Mouse (Mus musculus) neural tube, embryonic 14.5 days (tissue): Measurements from ENCODE around the gene Kti12. TPM values are rescaled to one million over a fixed set of nuclear protein-coding genes. Genes with fewer than 3 reads are reported as not detected.

ENCODE experiments used
- ATAC-seq: fragments of 200-750 bp; cut with Nextera tagmentation; 2 replicates; pipeline ENCODE4 v1.8.0; 2017; ENCODE audit warnings: low read depth, mild to moderate bottlenecking, moderate TSS enrichment, moderate library complexity
- H3K27ac ChIP-seq: fragments of 300-500 bp; sonication (generic); 2 replicates; pipeline ENCODE4 v1.5.1; 2014; ENCODE audit warnings: low read depth, mild to moderate bottlenecking, control low read depth, low read length, moderate library complexity, mixed read lengths
- H3K27me3 ChIP-seq: fragments of 300-500 bp; sonication (generic); 2 replicates; pipeline ENCODE4 v1.6.1; 2014; ENCODE audit warnings: low read length; ENCODE audit not compliant: control insufficient read depth, insufficient read depth
- H3K36me3 ChIP-seq: fragments of 300-500 bp; sonication (generic); 2 replicates; pipeline ENCODE4 v1.6.1; 2014; ENCODE audit warnings: low read length, mixed read lengths; ENCODE audit not compliant: control insufficient read depth, insufficient read depth
- H3K4me1 ChIP-seq: fragments of 300-500 bp; sonication (generic); 2 replicates; pipeline ENCODE4 v1.6.1; 2014; ENCODE audit warnings: low read length; ENCODE audit not compliant: control insufficient read depth, insufficient read depth
- H3K4me2 ChIP-seq: fragments of 300-500 bp; sonication (generic); 2 replicates; pipeline ENCODE4 v1.6.1; 2014; ENCODE audit warnings: mild to moderate bottlenecking, low read depth, low read length, control low read depth
- H3K4me3 ChIP-seq: fragments of 300-500 bp; sonication (generic); 2 replicates; pipeline ENCODE4 v1.5.1; 2014; ENCODE audit warnings: low read depth, low read length, control low read depth, mixed read lengths
- H3K9ac ChIP-seq: fragments of 300-500 bp; sonication (generic); replicated peaks from 2 replicates; pipeline ENCODE4 v1.6.1; 2014; ENCODE audit warnings: low read depth, mild to moderate bottlenecking, control low read depth, low read length, mixed read lengths
- H3K9me3 ChIP-seq: fragments of 300-500 bp; sonication (generic); 2 replicates; pipeline ENCODE4 v1.6.1; 2016; ENCODE audit warnings: low read length; ENCODE audit not compliant: control insufficient read depth
- WGBS: fragments of 180-500 bp; shearing (Covaris S2); extraction: QIAGEN DNeasy Blood & Tissue Kit; methylation state at CpG from one replicate; pipeline ENCODE4 v1.1.7; 2014; 5-methylcytosine and 5-hydroxymethylcytosine counted together
- polyA plus RNA-seq: library from polyadenylated mRNA; unstranded; fragments of >200 nt; fragmentation: Nextera tagmentation; extraction: Ambion mirVana; gene quantifications from 2 replicates; pipeline ENCODE4 v1.2.1, GENCODE M21; 2014

Gene Kti12
- polyA plus RNA-seq, result 24.7 and 27.8 TPM in 2 replicates

DNA sequence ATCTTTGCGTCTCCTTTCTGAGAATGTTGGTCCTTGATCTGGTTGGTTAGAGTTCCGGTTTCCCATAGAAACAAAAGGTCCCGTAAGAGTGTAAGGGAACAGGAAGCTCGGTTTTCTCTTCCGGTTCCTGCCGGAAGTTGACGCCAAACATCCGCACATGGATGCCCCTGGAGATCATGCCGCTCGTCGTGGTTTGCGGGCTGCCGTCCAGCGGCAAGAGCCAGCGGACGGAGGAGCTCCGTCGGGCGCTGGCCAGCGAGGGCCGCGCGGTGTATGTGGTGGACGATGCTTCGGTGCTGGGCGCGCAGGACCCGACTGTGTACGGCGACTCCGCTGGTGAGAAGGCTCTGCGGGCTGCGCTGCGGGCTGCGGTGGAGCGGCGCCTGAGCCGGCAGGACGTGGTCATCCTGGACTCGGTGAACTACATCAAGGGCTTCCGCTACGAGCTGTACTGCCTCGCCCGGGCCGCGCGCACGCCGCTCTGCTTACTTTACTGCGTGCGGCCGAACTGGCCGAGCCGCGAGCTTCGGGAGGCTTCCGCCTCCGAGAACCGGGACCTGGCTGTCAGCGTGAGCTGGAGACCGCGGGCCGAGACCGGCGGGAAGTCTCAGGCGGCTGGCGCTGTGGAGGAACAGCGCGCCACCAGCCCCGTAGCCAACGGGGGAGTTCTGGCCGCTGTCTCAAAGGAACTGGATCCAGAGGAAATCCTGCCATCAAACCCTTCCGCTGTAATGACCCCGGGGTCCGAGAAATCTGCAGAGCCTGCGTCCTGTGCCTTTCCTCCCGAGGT is at the start of gene Kti12:
Gene Kti12 (plus strand): TSS at position 71 of the 790 bp plus-strand sequence.
- peak within 1 kb of the TSS; percentile 86 for H3K4me3 ChIP-seq
- no peaks in the 10 kb centered on the region for H3K9me3 ChIP-seq
- H3K4me1 ChIP-seq, result peaks cover 20% of the 10 kb centered on the region
- H3K27me3 ChIP-seq, result no peaks in the 10 kb centered on the region
- H3K4me2 ChIP-seq, result peak within 1 kb of the TSS; percentile 96
- WGBS, result under 1% methylated on average over 77 of the region's 77 CpGs
- no peaks in the 10 kb centered on the region for H3K36me3 ChIP-seq
- H3K27ac ChIP-seq, result peak within 1 kb of the TSS; percentile 78
- peak; percentile 91 for ATAC-seq
- peak within 1 kb of the TSS; percentile 74 for H3K9ac ChIP-seq

GRCm38 (mm10) chr4:108798083-108798830 is 49.3 kb upstream of the Kti12 start:
- H3K27ac ChIP-seq, result no peak overlapping the region
- 62% methylated on average over 2 of the region's 2 CpGs for WGBS
- H3K4me2 ChIP-seq, result no peak overlapping the region
- H3K27me3 ChIP-seq, result no peaks in the 10 kb centered on the region
- no peaks in the 10 kb centered on the region for H3K9me3 ChIP-seq
- no peaks in the 10 kb centered on the region for H3K4me1 ChIP-seq
- H3K9ac ChIP-seq, result no peak overlapping the region
- no peak; the same call in 1 of the 2 replicates for ATAC-seq
- no peaks in the 10 kb centered on the region for H3K36me3 ChIP-seq
- no peak overlapping the region for H3K4me3 ChIP-seq

GRCm38 (mm10) chr4:108803535-108803934 is 44.0 kb upstream of the Kti12 start:
- no peaks in the 10 kb centered on the region for H3K36me3 ChIP-seq
- 84% methylated on average over 2 of the region's 2 CpGs for WGBS
- no peak overlapping the region for H3K9ac ChIP-seq
- H3K4me1 ChIP-seq, result no peaks in the 10 kb centered on the region
- no peak overlapping the region for H3K4me3 ChIP-seq
- no peak overlapping the region for H3K4me2 ChIP-seq
- no peak overlapping the region for H3K27ac ChIP-seq
- no peaks in the 10 kb centered on the region for H3K9me3 ChIP-seq
- ATAC-seq, result no peak
- H3K27me3 ChIP-seq, result no peaks in the 10 kb centered on the region

GRCm38 (mm10) chr4:108811142-108811541 is 36.4 kb upstream of the Kti12 start:
- Histone ChIP-seq H3K27me3 (no peaks in the 10 kb centered on the region), H3K9ac (no peak overlapping the region), H3K36me3 (peaks cover 6% of the 10 kb centered on the region; the same call in 1 of the 2 replicates), H3K4me2 (no peak overlapping the region), H3K27ac (no peak overlapping the region), H3K4me1 (no peaks in the 10 kb centered on the region), H3K9me3 (no peaks in the 10 kb centered on the region), H3K4me3 (no peak overlapping the region)
- no peak for ATAC-seq
- 70% methylated on average over 4 of the region's 4 CpGs for WGBS

DNA sequence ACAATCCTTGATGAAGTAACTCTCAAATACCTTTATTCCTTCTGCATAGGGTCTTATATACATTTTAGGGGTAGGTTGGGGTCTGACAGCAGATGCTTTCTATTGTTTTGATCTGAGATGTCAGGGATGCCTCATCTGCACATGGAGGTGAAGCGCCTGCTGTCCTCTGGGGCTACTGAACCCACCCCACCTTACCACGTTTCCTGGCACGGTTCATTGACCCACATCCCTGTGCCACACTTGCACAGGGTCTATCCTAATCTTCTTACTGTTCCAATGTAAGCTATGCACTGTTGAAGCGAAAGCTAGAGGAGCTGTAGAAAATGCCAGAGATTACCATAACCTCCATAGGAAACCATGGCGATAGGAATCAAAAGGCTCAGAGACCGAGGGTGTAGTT is 36.0 kb upstream of the Kti12 start:
- no peak overlapping the region for H3K4me3 ChIP-seq
- no peaks in the 10 kb centered on the region for H3K27me3 ChIP-seq
- H3K9me3 ChIP-seq, result no peaks in the 10 kb centered on the region
- H3K27ac ChIP-seq, result no peak overlapping the region
- WGBS, result 68% methylated on average over 6 of the region's 6 CpGs
- H3K9ac ChIP-seq, result no peak overlapping the region
- peaks cover 6% of the 10 kb centered on the region; the same call in 1 of the 2 replicates for H3K36me3 ChIP-seq
- H3K4me2 ChIP-seq, result no peak overlapping the region
- no peak for ATAC-seq
- H3K4me1 ChIP-seq, result no peaks in the 10 kb centered on the region

- Histone ChIP-seq H3K36me3 (peaks cover 40% of the 10 kb centered on the region), H3K4me2 (no peak overlapping the region), H3K9me3 (no peaks in the 10 kb centered on the region), H3K4me1 (no peaks in the 10 kb centered on the region), H3K27me3 (no peaks in the 10 kb centered on the region), H3K4me3 (no peak overlapping the region), H3K27ac (no peak overlapping the region), H3K9ac (no peak overlapping the region)
- WGBS, result 95% methylated on average over 3 of the region's 3 CpGs
- no peak for ATAC-seq
These were observed 21.9 kb upstream of the Kti12 start for GRCm38 (mm10) chr4:108825677-108826076.

GRCm38 (mm10) chr4:108826096-108826495 is 21.5 kb upstream of the Kti12 start:
- Histone ChIP-seq H3K4me2 (no peak overlapping the region), H3K9me3 (no peaks in the 10 kb centered on the region), H3K4me3 (no peak overlapping the region), H3K36me3 (peaks cover 37% of the 10 kb centered on the region), H3K27ac (no peak overlapping the region), H3K9ac (no peak overlapping the region), H3K27me3 (no peaks in the 10 kb centered on the region), H3K4me1 (peaks cover 4% of the 10 kb centered on the region)
- no peak for ATAC-seq
- 95% methylated on average over 1 of the region's 1 CpGs for WGBS

- peaks cover 32% of the 10 kb centered on the region for H3K36me3 ChIP-seq
- no peak for ATAC-seq
- H3K27me3 ChIP-seq, result no peaks in the 10 kb centered on the region
- no peak overlapping the region for H3K4me2 ChIP-seq
- H3K9me3 ChIP-seq, result no peaks in the 10 kb centered on the region
- no peak overlapping the region for H3K27ac ChIP-seq
- H3K9ac ChIP-seq, result no peak overlapping the region
- peaks cover 8% of the 10 kb centered on the region for H3K4me1 ChIP-seq
- WGBS, result 97% methylated on average over 2 of the region's 2 CpGs
- no peak overlapping the region for H3K4me3 ChIP-seq
These were observed 20.9 kb upstream of the Kti12 start for GRCm38 (mm10) chr4:108826643-108827042.

DNA sequence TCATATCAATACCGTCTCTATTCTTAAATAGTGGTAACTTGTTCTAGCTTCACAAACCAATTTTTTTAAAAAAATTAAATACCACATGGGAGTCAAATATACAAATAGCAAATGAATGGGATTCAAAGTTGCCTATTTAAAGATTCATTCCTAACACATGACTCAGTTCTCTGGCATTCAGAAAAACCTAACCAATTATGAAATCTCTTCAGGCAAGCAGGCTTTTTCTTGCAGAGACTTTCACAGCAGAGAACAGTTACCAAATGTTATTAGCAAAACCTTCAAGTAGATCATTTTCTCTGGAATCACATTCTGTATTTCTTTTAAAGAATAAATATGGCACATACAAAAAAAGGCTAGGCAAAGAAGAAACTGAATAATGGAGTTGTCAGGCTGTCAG is 16.9 kb upstream of the Kti12 start:
- Histone ChIP-seq H3K27ac (no peak overlapping the region), H3K9ac (no peak overlapping the region), H3K4me1 (peaks cover 21% of the 10 kb centered on the region), H3K4me3 (no peak overlapping the region), H3K4me2 (no peak overlapping the region), H3K36me3 (peaks cover 11% of the 10 kb centered on the region), H3K27me3 (no peaks in the 10 kb centered on the region), H3K9me3 (no peaks in the 10 kb centered on the region)
- ATAC-seq, result no peak
- WGBS, result 86% methylated on average over 1 of the region's 1 CpGs
